Mouse (Mus musculus) neural tube, embryonic 15.5 days (tissue): ENCODE measurements around the gene Thoc7. TPM values are rescaled to one million over a fixed set of nuclear protein-coding genes. Genes with fewer than 3 reads are reported as not detected.

Source experiments
- ATAC-seq: fragments of 200-750 bp; cut with Nextera tagmentation; 2 replicates; pipeline ENCODE4 v1.8.0; 2017; ENCODE audit warnings: mild to moderate bottlenecking, moderate TSS enrichment, moderate library complexity; ENCODE audit not compliant: low FRiP score
- H3K27ac ChIP-seq: fragments of 300-500 bp; sonication (generic); replicated peaks from 2 replicates; pipeline ENCODE4 v1.5.1; 2015; ENCODE audit warnings: mild to moderate bottlenecking, inconsistent platforms
- H3K27me3 ChIP-seq: fragments of 300-500 bp; sonication (generic); replicated peaks from 2 replicates; pipeline ENCODE4 v1.6.1; 2015; ENCODE audit warnings: inconsistent platforms
- H3K36me3 ChIP-seq: fragments of 300-500 bp; sonication (generic); 2 replicates; pipeline ENCODE4 v1.6.1; 2015; ENCODE audit warnings: inconsistent platforms
- H3K4me1 ChIP-seq: fragments of 300-500 bp; sonication (generic); 2 replicates; pipeline ENCODE4 v1.6.1; 2015; ENCODE audit warnings: inconsistent platforms
- H3K4me2 ChIP-seq: fragments of 300-500 bp; sonication (generic); 2 replicates; pipeline ENCODE4 v1.6.1; 2015; ENCODE audit warnings: inconsistent platforms, mild to moderate bottlenecking, moderate library complexity
- H3K4me3 ChIP-seq: fragments of 300-500 bp; sonication (generic); replicated peaks from 2 replicates; pipeline ENCODE4 v1.5.1; 2015; ENCODE audit warnings: mild to moderate bottlenecking, inconsistent platforms
- H3K9ac ChIP-seq: fragments of 300-500 bp; sonication (generic); replicated peaks from 2 replicates; pipeline ENCODE4 v1.6.1; 2015; ENCODE audit warnings: mild to moderate bottlenecking, inconsistent platforms
- H3K9me3 ChIP-seq: fragments of 300-500 bp; sonication (generic); replicated peaks from 2 replicates; pipeline ENCODE4 v1.6.1; 2016; ENCODE audit warnings: inconsistent platforms
- WGBS: fragments of 180-500 bp; shearing (Covaris S2); methylation state at CpG from one replicate; pipeline ENCODE4 v1.1.7; 2015; ENCODE audit warnings: mixed read lengths; 5-methylcytosine and 5-hydroxymethylcytosine counted together
- polyA plus RNA-seq: library from polyadenylated mRNA; unstranded; fragments of >200 nt; fragmentation: Nextera tagmentation; extraction: Ambion mirVana; gene quantifications from 2 replicates; pipeline ENCODE4 v1.2.1, GENCODE M21; 2015

The Thoc7 gene
- 187 and 210 TPM in 2 replicates for polyA plus RNA-seq

GRCm38 (mm10) chr14:13961401-13962112, at the start of gene Thoc7, which contains the start of gene Atxn7:
Gene Thoc7 (minus strand): TSS chr14:13961852.
Gene Atxn7 (plus strand): TSS chr14:13961440.
- WGBS = 2% methylated on average over 46 of the region's 56 CpGs
- H3K9me3 ChIP-seq = no peaks in the 10 kb centered on the region
- H3K4me1 ChIP-seq = peaks cover 23% of the 10 kb centered on the region
- no peaks in the 10 kb centered on the region for H3K36me3 ChIP-seq
- H3K4me2 ChIP-seq = peak within 1 kb of the TSS; percentile 75
- H3K9ac ChIP-seq = peak within 1 kb of the TSS; percentile 96
- peak within 1 kb of the TSS; percentile 95 for H3K4me3 ChIP-seq
- H3K27ac ChIP-seq = peak within 1 kb of the TSS; percentile 86
- no peaks in the 10 kb centered on the region for H3K27me3 ChIP-seq
- peak; percentile 60 for ATAC-seq

DNA sequence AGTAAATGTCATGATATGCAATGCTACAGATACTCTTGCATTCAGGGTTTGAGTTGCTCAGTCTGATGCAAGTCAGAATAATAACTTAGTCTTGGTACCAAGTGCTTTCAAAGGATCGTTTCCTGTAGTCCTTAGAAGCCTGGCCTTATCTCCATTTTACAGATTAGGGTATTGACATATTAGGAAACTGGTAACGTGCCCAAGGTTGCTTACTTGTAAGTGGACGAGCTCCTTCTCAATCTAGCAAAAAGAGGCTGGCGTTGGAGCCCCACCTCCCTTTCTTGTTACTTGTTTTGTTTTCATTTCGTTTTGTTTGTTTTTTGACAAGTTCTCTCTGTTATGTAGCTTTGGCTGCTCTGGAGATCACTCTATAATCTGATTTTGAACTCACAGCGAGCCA, 48.1 kb upstream of the Thoc7 start:
- Histone ChIP-seq H3K36me3 (no peaks in the 10 kb centered on the region), H3K9ac (no peak overlapping the region), H3K4me1 (peaks cover 16% of the 10 kb centered on the region), H3K27me3 (no peaks in the 10 kb centered on the region), H3K9me3 (no peaks in the 10 kb centered on the region), H3K27ac (no peak overlapping the region), H3K4me2 (no peak overlapping the region), H3K4me3 (no peak overlapping the region)
- 82% methylated on average over 6 of the region's 6 CpGs for WGBS
- no peak for ATAC-seq

- no peaks in the 10 kb centered on the region for H3K36me3 ChIP-seq
- no peak overlapping the region for H3K4me3 ChIP-seq
- no peaks in the 10 kb centered on the region for H3K4me1 ChIP-seq
- H3K9ac ChIP-seq = no peak overlapping the region
- H3K27ac ChIP-seq = no peak overlapping the region
- ATAC-seq = no peak
- no peaks in the 10 kb centered on the region for H3K9me3 ChIP-seq
- no peak overlapping the region for H3K4me2 ChIP-seq
- H3K27me3 ChIP-seq = no peaks in the 10 kb centered on the region
- 97% methylated on average over 7 of the region's 7 CpGs for WGBS
Measured at GRCm38 (mm10) chr14:14002771-14003170, 41.1 kb upstream of the Thoc7 start.

DNA sequence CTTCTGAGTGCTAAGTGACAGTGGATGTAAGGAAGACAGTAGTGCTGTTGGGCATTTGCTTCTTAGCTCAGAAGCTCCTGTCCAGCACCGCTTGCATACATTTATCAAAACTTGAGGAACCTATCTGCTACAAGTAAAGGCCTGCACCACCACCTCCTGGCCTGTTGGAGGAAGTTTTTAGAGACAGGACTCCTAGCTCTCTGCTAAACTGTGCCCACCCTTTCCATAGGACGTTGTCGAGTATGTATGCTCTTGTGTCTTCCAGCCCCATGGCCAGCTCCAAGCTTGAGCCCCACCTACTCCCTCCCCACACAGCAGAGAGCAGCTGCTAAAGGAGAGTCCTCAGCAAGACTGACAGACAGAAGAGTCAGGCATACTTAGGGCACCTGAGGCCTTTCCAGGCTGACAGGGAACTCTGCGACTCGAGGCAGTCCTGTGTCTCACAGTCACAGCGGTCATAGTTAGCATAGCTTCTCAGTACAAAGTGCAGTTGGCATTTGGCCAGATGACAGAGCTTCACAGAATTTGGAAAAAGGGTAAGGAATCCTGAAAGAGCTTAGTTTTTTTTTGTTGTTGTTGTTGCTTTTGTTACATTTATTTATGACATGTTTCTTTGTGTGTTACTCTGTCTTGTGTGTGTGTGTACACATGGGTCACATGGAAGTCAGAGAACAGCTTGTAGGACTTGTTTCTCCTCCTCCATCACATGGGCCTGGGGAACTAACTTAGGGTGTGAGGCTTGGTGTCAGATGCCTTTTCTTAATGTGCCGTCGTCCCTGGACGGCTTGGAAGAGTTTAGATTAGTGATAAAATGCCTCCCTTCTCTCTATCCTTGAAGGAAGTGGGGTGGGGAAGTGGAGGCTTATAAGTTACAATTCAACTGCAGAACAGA, 33.8 kb upstream of the Thoc7 start:
- no peak overlapping the region for H3K4me2 ChIP-seq
- H3K27me3 ChIP-seq = no peaks in the 10 kb centered on the region
- H3K4me1 ChIP-seq = no peaks in the 10 kb centered on the region
- ATAC-seq = no peak
- WGBS = 77% methylated on average over 9 of the region's 9 CpGs
- no peak overlapping the region for H3K27ac ChIP-seq
- H3K9ac ChIP-seq = no peak overlapping the region
- H3K9me3 ChIP-seq = no peaks in the 10 kb centered on the region
- H3K36me3 ChIP-seq = no peaks in the 10 kb centered on the region
- no peak overlapping the region for H3K4me3 ChIP-seq

- Histone ChIP-seq H3K27ac (no peak overlapping the region), H3K9me3 (no peaks in the 10 kb centered on the region), H3K4me1 (no peaks in the 10 kb centered on the region), H3K4me2 (no peak overlapping the region), H3K27me3 (no peaks in the 10 kb centered on the region), H3K9ac (no peak overlapping the region), H3K4me3 (no peak overlapping the region), H3K36me3 (no peaks in the 10 kb centered on the region)
- no peak for ATAC-seq
- 93% methylated on average over 3 of the region's 3 CpGs for WGBS
Measured at GRCm38 (mm10) chr14:13990741-13991140, 29.1 kb upstream of the Thoc7 start.

DNA sequence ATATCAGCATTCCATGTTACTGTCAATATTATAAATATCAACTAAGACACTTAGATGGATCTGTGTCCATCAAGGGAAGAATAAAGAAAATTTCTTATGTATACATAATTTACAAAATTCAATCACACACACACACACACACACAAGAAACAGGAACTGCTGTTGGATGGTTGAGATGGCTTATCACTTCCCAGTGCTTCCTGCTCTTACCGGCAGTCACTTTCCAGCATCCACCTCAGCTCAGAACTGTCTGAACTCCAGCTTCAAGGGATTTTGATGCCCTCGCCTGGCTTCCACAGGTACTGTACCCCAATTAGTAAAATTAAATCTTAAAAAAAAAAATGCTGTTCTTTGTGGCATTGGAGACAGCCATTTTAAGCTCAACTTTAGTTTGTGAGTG, 26.7 kb upstream of the Thoc7 start:
- H3K27me3 ChIP-seq = no peaks in the 10 kb centered on the region
- no peak overlapping the region for H3K9ac ChIP-seq
- no peaks in the 10 kb centered on the region for H3K4me1 ChIP-seq
- ATAC-seq = no peak
- no peaks in the 10 kb centered on the region for H3K36me3 ChIP-seq
- no peak overlapping the region for H3K4me3 ChIP-seq
- 76% methylated on average over 2 of the region's 2 CpGs for WGBS
- no peak overlapping the region for H3K27ac ChIP-seq
- H3K4me2 ChIP-seq = no peak overlapping the region
- H3K9me3 ChIP-seq = no peaks in the 10 kb centered on the region

DNA sequence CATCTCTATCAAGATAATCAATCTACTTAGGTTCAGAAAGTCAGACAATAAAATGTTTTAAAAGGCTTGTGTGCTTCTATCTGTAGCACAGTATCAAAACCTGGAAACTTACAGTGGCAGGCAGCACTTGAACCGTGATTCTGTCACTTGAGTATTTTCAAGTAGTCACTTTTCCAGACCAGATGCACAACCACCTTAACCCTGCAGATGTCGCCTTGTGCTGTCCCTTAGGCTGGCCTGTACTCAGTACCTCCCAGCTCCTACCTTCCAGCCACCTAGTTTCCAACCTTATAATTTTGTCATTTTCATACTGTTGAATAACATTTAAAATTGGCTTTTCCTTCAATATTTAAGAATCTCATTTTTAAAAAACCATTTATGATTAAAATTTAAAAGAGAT, 20.5 kb upstream of the Thoc7 start:
- Histone ChIP-seq H3K9me3 (no peaks in the 10 kb centered on the region), H3K27ac (no peak overlapping the region), H3K9ac (no peak overlapping the region), H3K27me3 (no peaks in the 10 kb centered on the region), H3K4me1 (no peaks in the 10 kb centered on the region), H3K36me3 (no peaks in the 10 kb centered on the region), H3K4me3 (no peak overlapping the region), H3K4me2 (no peak overlapping the region)
- WGBS = 64% methylated on average over 2 of the region's 2 CpGs
- no peak for ATAC-seq

DNA sequence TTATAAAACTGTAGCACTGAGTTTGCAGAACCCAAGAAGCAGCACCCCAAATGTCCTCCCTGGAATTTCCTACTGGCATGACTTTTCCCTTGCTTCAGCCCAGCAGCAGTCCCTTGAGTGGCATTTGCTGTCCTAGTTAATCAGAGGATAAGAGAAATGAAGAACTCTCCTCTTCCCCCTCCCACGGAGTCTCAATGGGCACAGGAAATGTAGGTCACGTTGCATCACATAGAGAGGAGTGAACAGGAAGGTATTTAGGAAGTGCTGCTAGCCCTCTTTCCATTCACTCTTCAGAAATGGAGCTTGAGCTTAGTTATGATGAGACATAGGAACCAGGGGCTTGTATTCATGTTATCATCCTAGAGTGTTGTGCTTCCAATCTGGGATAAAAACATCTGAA, 19.6 kb upstream of the Thoc7 start:
- Histone ChIP-seq H3K4me1 (no peaks in the 10 kb centered on the region), H3K27me3 (no peaks in the 10 kb centered on the region), H3K9ac (no peak overlapping the region), H3K4me3 (no peak overlapping the region), H3K4me2 (no peak overlapping the region), H3K36me3 (no peaks in the 10 kb centered on the region), H3K9me3 (no peaks in the 10 kb centered on the region), H3K27ac (no peak overlapping the region)
- no peak for ATAC-seq
- 29% methylated on average over 2 of the region's 2 CpGs for WGBS

DNA sequence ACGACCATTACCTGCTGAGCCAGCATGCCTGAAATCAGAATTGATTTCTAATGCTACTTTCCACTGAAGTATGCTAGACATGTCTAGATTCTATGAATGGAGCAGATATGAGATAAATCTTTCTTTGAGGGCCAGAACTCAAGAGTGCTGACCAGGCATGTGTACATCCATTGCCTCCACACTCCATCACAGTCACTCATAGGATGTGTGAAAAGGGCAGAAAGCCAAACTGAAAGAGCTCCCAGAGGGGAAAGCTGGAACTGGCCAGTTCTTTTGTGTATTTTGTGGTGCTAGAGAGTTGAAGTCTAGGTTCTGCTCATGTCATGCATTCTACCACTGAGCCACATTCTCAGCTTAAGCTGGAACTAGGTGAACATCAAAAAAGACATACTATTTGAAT, 15.8 kb upstream of the Thoc7 start:
- ATAC-seq = no peak
- no peak overlapping the region for H3K4me2 ChIP-seq
- WGBS = 69% methylated on average over 1 of the region's 1 CpGs
- H3K9ac ChIP-seq = no peak overlapping the region
- no peaks in the 10 kb centered on the region for H3K4me1 ChIP-seq
- H3K27me3 ChIP-seq = no peaks in the 10 kb centered on the region
- no peaks in the 10 kb centered on the region for H3K36me3 ChIP-seq
- H3K4me3 ChIP-seq = no peak overlapping the region
- no peak overlapping the region for H3K27ac ChIP-seq
- H3K9me3 ChIP-seq = no peaks in the 10 kb centered on the region

GRCm38 (mm10) chr14:13971644-13972234, 10.1 kb upstream of the Thoc7 start:
- 49% methylated on average over 6 of the region's 6 CpGs for WGBS
- no peaks in the 10 kb centered on the region for H3K4me1 ChIP-seq
- H3K9ac ChIP-seq = no peak overlapping the region
- no peaks in the 10 kb centered on the region for H3K9me3 ChIP-seq
- H3K4me2 ChIP-seq = no peak overlapping the region
- no peak overlapping the region for H3K4me3 ChIP-seq
- ATAC-seq = no peak
- peak overlapping the region; percentile 56; the same call in 1 of the 2 replicates for H3K27ac ChIP-seq
- no peaks in the 10 kb centered on the region for H3K27me3 ChIP-seq
- H3K36me3 ChIP-seq = no peaks in the 10 kb centered on the region

DNA sequence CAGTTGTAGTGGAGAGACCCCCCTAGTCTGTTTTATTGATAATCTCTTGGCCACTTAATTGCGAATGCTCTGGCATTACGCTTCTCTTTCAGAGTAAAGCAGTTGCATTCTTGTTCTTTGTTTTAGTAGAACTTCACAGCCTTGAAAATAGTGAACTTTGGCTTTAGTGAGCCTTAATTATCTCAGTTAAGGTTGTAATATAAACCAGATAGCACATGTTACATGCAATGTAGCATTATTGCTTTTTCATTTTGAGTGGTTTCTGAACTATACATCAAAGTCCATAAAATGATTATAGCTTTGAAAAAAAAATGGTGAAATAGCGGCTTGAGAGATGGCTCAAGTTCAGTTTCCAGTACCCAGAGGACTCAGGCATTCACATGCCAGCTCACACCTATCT, 8.9 kb upstream of the Thoc7 start:
- Histone ChIP-seq H3K9ac (no peak overlapping the region), H3K4me3 (no peak overlapping the region), H3K27ac (no peak overlapping the region), H3K4me1 (no peaks in the 10 kb centered on the region), H3K9me3 (no peaks in the 10 kb centered on the region), H3K4me2 (no peak overlapping the region), H3K27me3 (no peaks in the 10 kb centered on the region), H3K36me3 (no peaks in the 10 kb centered on the region)
- 64% methylated on average over 3 of the region's 3 CpGs for WGBS
- no peak for ATAC-seq

DNA sequence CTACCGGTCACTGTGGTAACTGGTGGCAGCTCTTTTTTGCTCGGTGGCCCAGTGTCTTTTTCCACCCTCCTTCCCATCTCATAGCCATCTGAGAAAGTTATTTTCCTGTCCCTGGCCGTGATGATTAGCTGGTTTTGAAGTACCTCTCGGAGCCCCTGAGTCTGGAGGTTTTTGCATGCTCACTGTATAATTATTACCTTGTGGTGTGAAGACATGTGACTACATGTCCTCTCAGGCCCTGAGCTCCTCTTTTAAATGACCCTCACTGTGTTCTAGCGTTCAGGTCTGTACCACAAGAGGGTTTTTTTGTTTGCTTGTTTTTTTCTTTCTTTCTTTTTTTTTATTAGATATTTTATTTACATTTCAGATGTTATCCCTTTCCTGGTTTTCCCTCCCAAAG, 6.8 kb upstream of the Thoc7 start:
- no peaks in the 10 kb centered on the region for H3K4me1 ChIP-seq
- WGBS = 86% methylated on average over 5 of the region's 5 CpGs
- no peaks in the 10 kb centered on the region for H3K27me3 ChIP-seq
- ATAC-seq = no peak
- H3K9ac ChIP-seq = no peak overlapping the region
- H3K9me3 ChIP-seq = no peaks in the 10 kb centered on the region
- H3K36me3 ChIP-seq = no peaks in the 10 kb centered on the region
- H3K4me3 ChIP-seq = no peak overlapping the region
- no peak overlapping the region for H3K27ac ChIP-seq
- H3K4me2 ChIP-seq = no peak overlapping the region
